Mouse (Mus musculus) adrenal gland, postnatal 36 days (tissue): Measurements from ENCODE around the gene Hspa1l. TPM values are rescaled to one million over a fixed set of nuclear protein-coding genes. Genes with fewer than 3 reads are reported as not detected.
"Not testable (repeated sequence)": the region's sequence is repeated elsewhere in the genome, so short reads cannot be mapped to it uniquely, and the experiment has no call there.

Source experiments
- DNase-seq, 2 experiments: peaks; one replicate each; pipeline ENCODE4 v3.0.0; 2021; ENCODE audit warnings: mixed read lengths in 1 of 2
- total RNA-seq, 2 experiments: library from RNA; stranded (reverse); gene quantifications; 2 replicates each; pipeline ENCODE4 v1.2.3; 2021

Gene Hspa1l
- total RNA-seq, 2 experiments from 2014 or later: 0.20 to 0.36 TPM

GRCm38 (mm10) chr17:34950514-34951455 is 21.7 kb upstream of the Hspa1l start:
- DNase-seq: no peak

GRCm38 (mm10) chr17:34951636-34952377 is 20.7 kb upstream of the Hspa1l start:
- no peak for DNase-seq

- peak; percentile 82 to 83 for DNase-seq
Measured at GRCm38 (mm10) chr17:34952378-34953040, 20.0 kb upstream of the Hspa1l start.

GRCm38 (mm10) chr17:34953258-34953657 is 19.2 kb upstream of the Hspa1l start:
- DNase-seq: no peak

GRCm38 (mm10) chr17:34953904-34954303 is 18.6 kb upstream of the Hspa1l start:
- DNase-seq: no peak

- no peak for DNase-seq
Measured at GRCm38 (mm10) chr17:34954831-34955230, 17.7 kb upstream of the Hspa1l start.

- DNase-seq: no peak
Measured at GRCm38 (mm10) chr17:34955884-34956283, 16.6 kb upstream of the Hspa1l start.

GRCm38 (mm10) chr17:34956340-34956739 is 16.2 kb upstream of the Hspa1l start:
- DNase-seq: no peak

GRCm38 (mm10) chr17:34957291-34957690 is 15.2 kb upstream of the Hspa1l start:
- not testable (repeated sequence) for DNase-seq

GRCm38 (mm10) chr17:34957966-34958365 is 14.5 kb upstream of the Hspa1l start:
- DNase-seq: not testable (repeated sequence)

- DNase-seq: not testable (repeated sequence)
Measured at GRCm38 (mm10) chr17:34958734-34959129, 13.8 kb upstream of the Hspa1l start.

GRCm38 (mm10) chr17:34959130-34959778 is 13.2 kb upstream of the Hspa1l start, which contains the start of gene Hspa1b:
Gene Hspa1b (minus strand): TSS chr17:34959238.
- peak; percentile 84 to 88 for DNase-seq

GRCm38 (mm10) chr17:34959881-34960515 is 12.5 kb upstream of the Hspa1l start:
- peak; percentile 61 to 71 for DNase-seq

GRCm38 (mm10) chr17:34960702-34961493 is 11.6 kb upstream of the Hspa1l start:
- DNase-seq: no peak

- no peak for DNase-seq
Measured at GRCm38 (mm10) chr17:34962125-34962524, 10.4 kb upstream of the Hspa1l start.

GRCm38 (mm10) chr17:34962841-34963240 is 9.7 kb upstream of the Hspa1l start:
- no peak for DNase-seq

GRCm38 (mm10) chr17:34964640-34965049 is 7.9 kb upstream of the Hspa1l start:
- DNase-seq: peak in 1 of 2 experiments; percentile 35

GRCm38 (mm10) chr17:34965627-34966026 is 6.9 kb upstream of the Hspa1l start:
- DNase-seq: no peak

- peak in 1 of 2 experiments; percentile 39 for DNase-seq
Measured at GRCm38 (mm10) chr17:34969822-34970221, 2.7 kb upstream of the Hspa1l start, which contains the start of gene Gm20481. Gene Gm20481 (plus strand): TSS chr17:34969912.

GRCm38 (mm10) chr17:34970850-34971249 is 1.7 kb upstream of the Hspa1l start:
- not testable (repeated sequence) for DNase-seq
